Comparison of ENCODE assay signal across 18 mouse cellular contexts in genomic region chr13:51290926-51291325, GRCm38 (mm10).
DNase-seq lines count a peak whose midpoint lies in the region; ATAC-seq lines count a peak whose summit lies in the region.
"Had no signal": no experiment of that assay in that cellular context is flagged by ENCODE, and none has a peak within 500 bp of the region (broad histone marks: within the 10 kb centered on the region; RNA-seq: fewer than 3 reads in every experiment).

No protein-coding gene starts in this region.

- H3K4me2 ChIP-seq in hindbrain, embryonic 15.5 days = no peak overlapping the region
- H3K4me2 ChIP-seq in hindbrain, embryonic 14.5 days (replicated peaks) = no peak overlapping the region
- no peak overlapping the region for H3K4me2 ChIP-seq in midbrain, embryonic 13.5 days (replicated peaks)
- no peak overlapping the region for H3K4me2 ChIP-seq in midbrain, embryonic 11.5 days
- H3K4me2 ChIP-seq: neural tube, embryonic 15.5 days had no signal

- no peak overlapping the region for H3K4me3 ChIP-seq in hindbrain, embryonic 15.5 days
- no peak overlapping the region for H3K4me3 ChIP-seq in hindbrain, embryonic 14.5 days (replicated peaks; ENCODE audit: low read length)
- H3K4me3 ChIP-seq in midbrain, embryonic 13.5 days (replicated peaks) = no peak overlapping the region
- no peak overlapping the region for H3K4me3 ChIP-seq in midbrain, embryonic 11.5 days (ENCODE audit: low read depth, low read length)
- H3K4me3 ChIP-seq: erythroblast, embryonic 14.5 days; hindbrain, embryonic 10.5 days; neural tube, embryonic 15.5 days had no signal

- no peaks in the 10 kb centered on the region for H3K9me3 ChIP-seq in hindbrain, embryonic 15.5 days
- no peaks in the 10 kb centered on the region for H3K9me3 ChIP-seq in hindbrain, embryonic 14.5 days (ENCODE audit: control insufficient read depth, low read length)
- H3K9me3 ChIP-seq in midbrain, embryonic 13.5 days = peaks cover 8% of the 10 kb centered on the region; the same call in 1 of the 2 replicates
- H3K9me3 ChIP-seq in midbrain, embryonic 11.5 days (ENCODE audit: control insufficient read depth, low read length) = no peaks in the 10 kb centered on the region
- H3K9me3 ChIP-seq: neural tube, embryonic 15.5 days had no signal

- no peak overlapping the region for H3K9ac ChIP-seq in hindbrain, embryonic 15.5 days
- H3K9ac ChIP-seq in hindbrain, embryonic 14.5 days = no peak overlapping the region
- no peak overlapping the region for H3K9ac ChIP-seq in midbrain, embryonic 13.5 days (replicated peaks)
- no peak overlapping the region for H3K9ac ChIP-seq in midbrain, embryonic 11.5 days (ENCODE audit: low read length)
- H3K9ac ChIP-seq: liver, postnatal 0 days; neural tube, embryonic 15.5 days had no signal

- ATAC-seq in hindbrain, embryonic 15.5 days (ENCODE audit: low FRiP score, low read depth) = 0 out of 2 replicates have a peak, but pooled peaks have one; percentile 34
- no peak for ATAC-seq in hindbrain, embryonic 14.5 days (ENCODE audit: low FRiP score)
- ATAC-seq in midbrain, embryonic 13.5 days = 0 out of 2 replicates have a peak, but pooled peaks have one; percentile 24
- no peak for ATAC-seq in midbrain, embryonic 11.5 days (ENCODE audit: low FRiP score)
- ATAC-seq: liver, postnatal 0 days had no signal

- DNase-seq in hindbrain, embryonic 14.5 days (ENCODE audit: low spot score) = no peak
- DNase-seq in midbrain, embryonic 11.5 days (ENCODE audit: low spot score, missing footprints) = no peak
- DNase-seq in left cerebral cortex, postnatal 14 days (ENCODE audit: low spot score in 2 of 2) = peak; percentile 35 to 36
- peak; percentile 32 for DNase-seq in right cerebral cortex, postnatal 4 days
- DNase-seq in adrenal gland, postnatal 14 days = no peak
- DNase-seq: cerebellum, adult 9-10 months; gastrocnemius, postnatal 25 days; kidney, adult 9 months; kidney, postnatal 4 days; liver, postnatal 0 days; lung, postnatal 10 days; midbrain, embryonic 14.5 days; thymus, postnatal 14 days had no signal

- no peaks in the 10 kb centered on the region for H3K27me3 ChIP-seq in hindbrain, embryonic 15.5 days
- H3K27me3 ChIP-seq in hindbrain, embryonic 14.5 days (ENCODE audit: control insufficient read depth, insufficient read depth, low read length) = no peaks in the 10 kb centered on the region
- no peaks in the 10 kb centered on the region for H3K27me3 ChIP-seq in midbrain, embryonic 13.5 days
- H3K27me3 ChIP-seq in midbrain, embryonic 11.5 days (ENCODE audit: control insufficient read depth, insufficient read depth, low read length) = no peaks in the 10 kb centered on the region
- H3K27me3 ChIP-seq: neural tube, embryonic 15.5 days had no signal

- no peaks in the 10 kb centered on the region for H3K4me1 ChIP-seq in hindbrain, embryonic 15.5 days (replicated peaks)
- H3K4me1 ChIP-seq in hindbrain, embryonic 14.5 days (replicated peaks; ENCODE audit: control insufficient read depth, insufficient read depth, low read length) = no peaks in the 10 kb centered on the region
- no peaks in the 10 kb centered on the region for H3K4me1 ChIP-seq in midbrain, embryonic 13.5 days (replicated peaks)
- no peaks in the 10 kb centered on the region for H3K4me1 ChIP-seq in midbrain, embryonic 11.5 days (ENCODE audit: control insufficient read depth, insufficient read depth, low read length)
- H3K4me1 ChIP-seq: neural tube, embryonic 15.5 days had no signal

- no peak overlapping the region for H3K27ac ChIP-seq in hindbrain, embryonic 15.5 days (replicated peaks)
- no peak overlapping the region for H3K27ac ChIP-seq in hindbrain, embryonic 14.5 days
- no peak overlapping the region for H3K27ac ChIP-seq in midbrain, embryonic 13.5 days
- no peak overlapping the region for H3K27ac ChIP-seq in midbrain, embryonic 11.5 days (ENCODE audit: low read depth, low read length)
- H3K27ac ChIP-seq: hindbrain, embryonic 10.5 days; neural tube, embryonic 15.5 days had no signal

- H3K36me3 ChIP-seq in hindbrain, embryonic 15.5 days = no peaks in the 10 kb centered on the region
- no peaks in the 10 kb centered on the region for H3K36me3 ChIP-seq in hindbrain, embryonic 14.5 days (replicated peaks; ENCODE audit: control insufficient read depth, insufficient read depth)
- H3K36me3 ChIP-seq in midbrain, embryonic 13.5 days = no peaks in the 10 kb centered on the region
- no peaks in the 10 kb centered on the region for H3K36me3 ChIP-seq in midbrain, embryonic 11.5 days (ENCODE audit: control insufficient read depth, insufficient read depth, low read length)
- H3K36me3 ChIP-seq: hindbrain, embryonic 10.5 days; neural tube, embryonic 15.5 days had no signal

- intact Hi-C loops in left cerebral cortex, postnatal 14 days (cut with DNase I) = no loop called here

- 67% methylated on average over 6 of the region's 6 CpGs for WGBS in hindbrain, embryonic 15.5 days
- WGBS in hindbrain, embryonic 14.5 days = 67% methylated on average over 6 of the region's 6 CpGs
- 67% methylated on average over 6 of the region's 6 CpGs for WGBS in midbrain, embryonic 13.5 days
- WGBS in midbrain, embryonic 11.5 days = 74% methylated on average over 6 of the region's 6 CpGs

Comparison
In these comparisons a context has a peak if more than half of its experiments do, and no peak if none do; other contexts are left out.
1. ATAC-seq: peak in hindbrain, embryonic 15.5 days (single experiment) and midbrain, embryonic 13.5 days (single experiment); none in hindbrain, embryonic 14.5 days (single experiment) and midbrain, embryonic 11.5 days (single experiment).
2. DNase-seq: peak in left cerebral cortex, postnatal 14 days (2 of 2) and right cerebral cortex, postnatal 4 days (single experiment); none in hindbrain, embryonic 14.5 days (single experiment), midbrain, embryonic 11.5 days (single experiment) and adrenal gland, postnatal 14 days (single experiment).